Mouse (Mus musculus): ENCODE measurements around the gene Elobl.

- TF ChIP-seq CTCF (IDR thresholded peaks at IDR 0.05; ENCODE audit: extremely low read depth, insufficient read depth, low read length) (no peak), POLR2A (IDR thresholded peaks at IDR 0.05; ENCODE audit: extremely low read depth, insufficient read depth, low read length) (no peak)
Observed at GRCm38 (mm10) chr11:89002621-89003020, 35.9 kb upstream of the Elobl start.

Measured in cortical plate, adult 2 months (tissue).